Mouse (Mus musculus) thymus, adult 2 months (tissue): ENCODE measurements around the gene Dync2li1. TPM values are rescaled to one million over a fixed set of nuclear protein-coding genes. Genes with fewer than 3 reads are reported as not detected.

ENCODE experiments used
- DNase-seq: peaks from one replicate; pipeline ENCODE4 v3.0.0; 2021
- H3K27ac ChIP-seq: fragments of 200-500 bp; 2 replicates; pipeline ENCODE4 v1.5.1; 2012; ENCODE audit warnings: low read length, control low read depth; ENCODE audit not compliant: control insufficient read depth, insufficient read depth
- H3K27me3 ChIP-seq: fragments of 200-500 bp; 2 replicates; pipeline ENCODE4 v1.6.1; 2012; ENCODE audit warnings: mild to moderate bottlenecking, low read length, moderate library complexity, mixed read lengths; ENCODE audit not compliant: control insufficient read depth, insufficient read depth
- H3K36me3 ChIP-seq: fragments of 200-500 bp; 2 replicates; pipeline ENCODE4 v1.6.1; 2012; ENCODE audit warnings: mild to moderate bottlenecking, low read length, moderate library complexity; ENCODE audit not compliant: control insufficient read depth, insufficient read depth
- H3K4me1 ChIP-seq: fragments of 200-500 bp; replicated peaks from 2 replicates; pipeline ENCODE4 v1.6.1; 2012; ENCODE audit warnings: low read length; ENCODE audit not compliant: control insufficient read depth, insufficient read depth
- H3K4me3 ChIP-seq: fragments of 200-500 bp; 2 replicates; pipeline ENCODE4 v1.5.1; 2012; ENCODE audit warnings: mild to moderate bottlenecking, low read length, control low read depth, moderate library complexity; ENCODE audit not compliant: control insufficient read depth, insufficient read depth
- CTCF ChIP-seq: fragments of 200-500 bp; IDR thresholded peaks from 2 replicates; pipeline ENCODE4 v1.5.1; 2012; ENCODE audit warnings: mild to moderate bottlenecking, control low read depth, low read length, moderate library complexity, borderline replicate concordance; ENCODE audit not compliant: control insufficient read depth, poor library complexity, insufficient read depth; ENCODE audit errors: extremely low read depth
- POLR2A ChIP-seq: fragments of 200-500 bp; IDR thresholded peaks from 2 replicates; pipeline ENCODE4 v1.6.1; 2012; ENCODE audit warnings: mild to moderate bottlenecking, low read length, control low read depth, moderate library complexity; ENCODE audit not compliant: control insufficient read depth, poor library complexity, insufficient read depth; ENCODE audit errors: extremely low read depth
- WGBS: fragments of 180-500 bp; shearing (Covaris S2); methylation state at CpG from one replicate; pipeline ENCODE4 v1.1.7; 2018; 5-methylcytosine and 5-hydroxymethylcytosine counted together
- polyA plus RNA-seq: library from polyadenylated mRNA; depleted of rRNA; stranded (reverse); fragments of >200 nt; gene quantifications from 2 replicates; pipeline ENCODE4 v1.2.3, GENCODE M21; 2012

The Dync2li1 gene
- polyA plus RNA-seq, 1 experiment: 1.1 TPM

DNA sequence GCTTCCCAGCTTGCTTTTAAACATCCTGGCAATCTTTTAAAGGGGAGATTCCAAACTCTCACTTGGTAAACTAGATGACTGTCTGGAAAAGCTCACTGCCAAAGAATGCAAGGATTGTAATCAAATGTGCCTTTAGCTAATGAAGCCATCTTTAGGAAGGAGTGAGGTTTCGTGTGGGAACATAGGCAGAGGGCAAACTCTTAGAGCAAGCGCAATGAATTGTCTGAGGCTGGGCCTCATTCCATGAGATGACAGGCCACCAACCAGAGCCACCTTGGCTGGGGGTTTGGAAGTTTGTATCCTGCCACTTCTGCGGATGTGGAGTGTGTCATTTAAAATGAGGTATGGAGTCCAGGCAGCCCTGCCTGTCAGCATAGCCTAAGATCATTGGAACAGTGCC, 6.2 kb upstream of the Dync2li1 start:
- Histone ChIP-seq H3K4me3 (no peak overlapping the region), H3K4me1 (no peaks in the 10 kb centered on the region), H3K36me3 (no peaks in the 10 kb centered on the region), H3K27me3 (no peaks in the 10 kb centered on the region), H3K27ac (no peak overlapping the region)
- WGBS: 95% methylated on average over 3 of the region's 3 CpGs
- TF ChIP-seq POLR2A (no peak), CTCF (no peak)
- DNase-seq: no peak

DNA sequence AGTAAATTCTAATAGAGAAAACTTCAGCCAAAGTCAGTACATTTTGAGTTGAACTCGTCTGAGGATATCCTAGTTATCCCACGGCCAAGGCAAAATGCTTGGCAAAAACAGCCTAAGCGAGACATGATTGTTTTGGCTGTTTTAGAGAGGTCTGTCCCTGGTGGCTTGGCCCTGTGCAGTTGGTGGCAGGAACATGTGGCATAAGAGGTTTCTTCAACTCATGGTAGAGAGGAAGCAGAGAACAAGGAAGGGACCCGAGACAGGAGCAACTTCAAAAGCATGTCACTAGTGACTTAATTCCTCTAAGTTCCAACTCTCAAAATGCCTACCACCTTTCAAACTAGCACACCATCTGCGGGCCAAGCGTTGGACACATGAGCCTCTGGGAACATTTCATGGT, 5.7 kb upstream of the Dync2li1 start:
- no peak overlapping the region for H3K27ac ChIP-seq
- no peaks in the 10 kb centered on the region for H3K27me3 ChIP-seq
- no peaks in the 10 kb centered on the region for H3K36me3 ChIP-seq
- no peak overlapping the region for H3K4me3 ChIP-seq
- H3K4me1 ChIP-seq: no peaks in the 10 kb centered on the region
- no peak for DNase-seq
- WGBS: 58% methylated on average over 6 of the region's 6 CpGs
- no peak for TF ChIP-seq CTCF
- no peak for TF ChIP-seq POLR2A

DNA sequence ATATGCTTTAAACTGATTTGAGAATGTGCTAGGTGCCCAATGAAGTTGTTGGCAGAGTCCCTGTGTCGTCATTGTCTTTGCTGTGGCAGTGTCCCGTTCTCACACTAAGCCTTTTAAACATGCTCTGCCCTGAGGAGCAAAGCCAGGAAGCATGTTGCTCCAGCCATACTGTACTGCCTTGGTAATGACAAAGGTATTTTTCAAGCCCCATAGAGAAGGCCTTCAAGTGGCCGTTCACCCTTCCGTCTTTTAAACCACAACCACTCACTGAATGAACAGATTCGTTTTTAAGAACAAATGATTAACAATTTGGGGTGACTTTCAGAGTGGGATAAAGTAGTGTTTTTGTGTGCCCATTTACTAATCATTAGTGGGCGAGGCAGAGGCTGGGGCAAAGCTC, 5.1 kb upstream of the Dync2li1 start:
- DNase-seq: no peak
- Histone ChIP-seq H3K4me3 (no peak overlapping the region), H3K36me3 (no peaks in the 10 kb centered on the region), H3K4me1 (no peaks in the 10 kb centered on the region), H3K27me3 (no peaks in the 10 kb centered on the region), H3K27ac (no peak overlapping the region)
- TF ChIP-seq CTCF (no peak), POLR2A (no peak)
- WGBS: 81% methylated on average over 6 of the region's 6 CpGs

DNA sequence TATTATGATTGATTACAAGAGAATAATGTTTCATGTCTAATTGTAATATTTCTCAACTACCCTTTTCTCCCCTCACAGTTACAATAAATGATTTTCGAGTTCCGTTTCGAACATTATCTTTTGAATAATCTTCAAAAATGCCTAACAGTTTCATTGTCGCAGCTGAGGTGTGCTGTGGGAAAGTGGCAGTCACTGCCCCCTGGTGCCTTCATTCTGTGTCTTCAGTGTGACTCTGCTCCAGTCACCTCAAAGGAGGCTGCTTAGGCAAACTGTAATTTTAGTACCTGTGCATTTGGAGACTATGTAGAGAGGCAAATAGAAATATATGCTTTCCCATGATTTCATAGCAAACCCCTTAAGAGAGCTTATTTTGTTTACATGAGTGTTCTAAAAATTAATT, 4.3 kb upstream of the Dync2li1 start:
- Histone ChIP-seq H3K27me3 (no peaks in the 10 kb centered on the region), H3K4me3 (no peak overlapping the region), H3K36me3 (no peaks in the 10 kb centered on the region), H3K27ac (no peak overlapping the region), H3K4me1 (peaks cover 3% of the 10 kb centered on the region; the same call in 1 of the 2 replicates)
- WGBS: 22% methylated on average over 4 of the region's 4 CpGs
- no peak for DNase-seq
- TF ChIP-seq POLR2A (no peak), CTCF (no peak)

DNA sequence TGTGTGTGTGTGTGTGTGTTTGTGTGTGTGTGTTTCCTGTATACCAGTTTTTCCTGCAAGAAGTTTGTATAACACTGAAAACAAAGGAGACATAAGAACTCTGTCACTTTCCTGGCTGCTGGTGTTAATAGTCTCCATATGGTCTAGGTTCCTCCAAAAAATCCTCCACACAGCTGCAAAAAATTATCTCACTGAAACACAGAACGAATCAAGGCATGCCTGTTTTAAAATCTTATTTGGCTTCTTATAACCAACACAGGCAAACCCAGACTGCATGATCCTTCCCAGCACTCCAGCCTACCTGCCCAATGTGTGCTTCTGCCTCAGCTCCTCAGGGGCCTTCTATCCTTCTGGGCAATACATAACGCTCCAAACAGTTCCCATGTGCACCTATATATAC, 3.4 kb upstream of the Dync2li1 start:
- whole genome bisulfite sequencing: 81% methylated on average over 2 of the region's 2 CpGs
- no peak for DNase-seq
- Histone ChIP-seq H3K27ac (no peak overlapping the region), H3K36me3 (no peaks in the 10 kb centered on the region), H3K4me3 (no peak overlapping the region), H3K4me1 (peaks cover 3% of the 10 kb centered on the region; the same call in 1 of the 2 replicates), H3K27me3 (no peaks in the 10 kb centered on the region)
- TF ChIP-seq POLR2A (no peak), CTCF (no peak)

DNA sequence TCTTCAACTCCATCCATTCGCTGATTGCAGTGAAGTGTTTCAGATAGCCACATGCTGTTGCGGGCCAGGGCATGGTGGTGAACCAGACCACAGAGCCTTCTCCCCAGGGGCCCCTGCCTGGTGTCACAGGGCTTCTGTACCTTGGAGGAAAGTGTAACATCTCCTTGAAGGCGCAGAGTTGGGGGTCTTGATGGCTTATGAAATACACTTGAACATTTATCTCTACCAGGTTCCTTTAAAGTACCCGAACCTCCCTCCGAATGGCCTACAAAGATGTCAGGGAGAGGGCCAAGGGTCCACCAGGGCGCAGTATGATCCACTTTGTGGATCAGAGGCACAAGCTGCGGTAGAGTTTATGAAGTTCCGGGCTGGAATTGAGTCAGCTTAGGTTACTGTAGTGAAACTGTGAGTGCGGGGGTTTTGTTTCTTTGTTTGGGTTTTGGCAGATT, 585 bp downstream of the Dync2li1 start:
- peaks cover 3% of the 10 kb centered on the region; the same call in 1 of the 2 replicates for H3K4me1 ChIP-seq
- no peaks in the 10 kb centered on the region for H3K36me3 ChIP-seq
- TF ChIP-seq CTCF (no peak), POLR2A (no peak)
- H3K27ac ChIP-seq: no peak overlapping the region
- no peak overlapping the region for H3K4me3 ChIP-seq
- no peaks in the 10 kb centered on the region for H3K27me3 ChIP-seq
- no peak for DNase-seq
- 73% methylated on average over 9 of the region's 9 CpGs for WGBS

DNA sequence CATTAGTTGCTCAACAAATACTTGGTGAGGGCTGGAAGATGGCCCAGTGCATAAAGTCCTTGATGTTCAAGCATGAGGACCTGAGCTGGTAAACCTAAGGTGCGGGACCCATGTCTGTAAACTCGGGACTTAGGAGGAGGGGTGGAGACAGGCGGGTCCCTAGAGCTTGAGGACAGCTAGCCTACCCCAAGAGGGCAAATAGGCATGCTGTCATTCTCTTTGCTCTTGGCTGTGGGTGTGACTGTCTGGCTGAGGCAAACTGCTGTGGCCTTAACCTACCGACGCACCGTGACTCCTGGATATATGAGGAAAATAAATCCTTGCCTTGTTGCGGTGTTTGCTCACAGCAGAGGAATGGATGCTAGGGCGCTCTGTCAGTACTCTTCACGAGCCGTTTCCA, 1.4 kb downstream of the Dync2li1 start:
- H3K27ac ChIP-seq: no peak overlapping the region
- WGBS: 95% methylated on average over 10 of the region's 10 CpGs
- H3K4me3 ChIP-seq: no peak overlapping the region
- TF ChIP-seq POLR2A (no peak), CTCF (no peak)
- H3K4me1 ChIP-seq: peaks cover 8% of the 10 kb centered on the region; the same call in 1 of the 2 replicates
- H3K36me3 ChIP-seq: no peaks in the 10 kb centered on the region
- H3K27me3 ChIP-seq: no peaks in the 10 kb centered on the region
- no peak for DNase-seq
